Mouse (Mus musculus) gonadal fat pad, adult 2 months (tissue): ENCODE measurements around the gene Atp5h. TPM values are rescaled to one million over a fixed set of nuclear protein-coding genes. Genes with fewer than 3 reads are reported as not detected.

Experiments
- DNase-seq: peaks from one replicate; pipeline ENCODE4 v3.0.0-alpha.2; 2012; ENCODE audit warnings: low read depth
- polyA plus RNA-seq: library from polyadenylated mRNA; depleted of rRNA; stranded (reverse); fragments of >200 nt; gene quantifications from 2 replicates; pipeline ENCODE4 v1.2.3, GENCODE M21; 2012; rRNA removed

Atp5h gene
- polyA plus RNA-seq, 1 experiment = 159 TPM

DNA sequence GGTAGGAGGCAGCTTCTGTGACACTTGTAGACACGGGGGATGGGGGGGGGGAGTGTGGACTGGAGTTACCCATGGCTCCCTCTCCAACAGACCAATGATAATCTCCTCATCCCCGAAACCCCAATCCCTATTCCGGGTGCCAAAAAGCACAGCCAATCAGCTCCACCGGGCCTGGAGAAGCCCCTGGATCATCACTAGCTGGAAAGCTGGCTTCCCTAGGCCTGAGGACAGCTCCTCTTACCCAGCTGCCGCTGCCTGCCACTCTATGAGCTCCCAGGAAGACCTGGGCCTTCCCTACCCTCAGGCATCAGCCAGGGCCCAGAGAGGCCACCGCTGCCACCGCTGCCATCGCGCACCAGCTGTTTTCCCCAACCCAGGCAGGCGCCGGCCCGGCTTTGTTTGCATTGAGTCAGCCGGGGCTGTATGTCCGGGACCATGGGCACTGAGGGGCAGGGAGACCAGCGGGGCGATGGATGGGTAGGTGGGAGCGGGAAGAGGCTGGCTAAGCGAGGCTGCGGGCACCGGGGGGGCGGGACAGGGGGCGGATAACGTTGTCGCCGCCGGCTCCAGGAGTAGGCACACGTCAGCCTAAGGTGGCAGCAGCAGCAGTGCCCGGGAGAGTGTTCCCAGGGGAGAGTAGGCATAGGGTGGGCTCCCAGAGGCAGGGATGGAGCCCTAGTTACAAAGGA, 52.9 kb downstream of the Atp5h start:
- DNase-seq = no peak

DNA sequence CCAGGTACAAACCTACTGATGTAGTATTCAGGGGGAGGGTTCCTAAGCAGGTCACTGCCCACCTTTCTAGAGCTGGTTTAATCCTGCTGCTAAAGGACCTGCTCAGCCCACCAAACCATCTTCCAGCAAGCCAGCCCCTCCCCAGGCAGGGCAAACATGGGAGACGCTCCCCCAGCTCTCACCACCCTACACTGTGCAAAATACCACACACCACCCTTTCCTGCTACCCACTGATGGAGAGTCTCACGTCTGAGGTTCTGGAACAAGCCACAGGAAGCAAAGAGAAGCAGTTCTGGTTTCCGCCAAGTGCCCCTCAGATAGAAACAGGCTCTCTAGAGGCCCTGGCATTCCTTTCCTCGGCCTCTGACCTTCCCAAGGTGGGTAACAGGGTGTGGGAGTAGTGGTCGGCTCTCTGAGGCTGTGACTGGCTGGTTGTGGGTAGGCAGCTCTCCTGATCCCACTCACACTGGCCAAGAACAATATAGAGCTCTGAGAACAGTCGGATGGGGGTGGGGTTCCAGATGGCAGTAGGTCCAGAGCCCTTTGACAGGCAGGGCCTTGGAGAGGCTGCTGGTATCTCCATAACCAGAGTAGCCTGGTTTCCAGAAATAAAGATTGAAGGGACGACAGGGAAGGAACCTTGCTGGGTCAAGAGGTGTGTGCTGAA, 53.6 kb downstream of the Atp5h start:
- no peak for DNase-seq

Other genes with a start within 250 kb of the Atp5h start
- gene Tmem104, start 232.5 kb downstream of the Atp5h start, polyA plus RNA-seq = 14.6 and 16.8 TPM in 2 replicates
- gene Nat9, start 232.1 kb downstream of the Atp5h start, polyA plus RNA-seq = 36.3 and 42.6 TPM in 2 replicates
- 0.04 TPM in 1 of 2 replicates, not detected in the other for gene Grin2c, start 152.7 kb downstream of the Atp5h start, polyA plus RNA-seq
- gene Fdxr, start 142.9 kb downstream of the Atp5h start, polyA plus RNA-seq = 7.8 and 9.5 TPM in 2 replicates
- gene Fads6, start 122.3 kb downstream of the Atp5h start, polyA plus RNA-seq = 3.8 and 4.8 TPM in 2 replicates
- gene Otop2, start 112.8 kb downstream of the Atp5h start, polyA plus RNA-seq = 0.27 TPM in 1 of 2 replicates, not detected in the other
- gene Ush1g, start 97.9 kb downstream of the Atp5h start, polyA plus RNA-seq = not detected in 2 replicates
- gene Otop3, start 85.2 kb downstream of the Atp5h start, polyA plus RNA-seq = not detected in 2 replicates
- 6.6 and 7.8 TPM in 2 replicates for gene Hid1, start 52.2 kb downstream of the Atp5h start, polyA plus RNA-seq
- gene Cdr2l, start 38.0 kb downstream of the Atp5h start, polyA plus RNA-seq = 7.2 and 8.2 TPM in 2 replicates
- gene Mrpl58, start 16.2 kb downstream of the Atp5h start, polyA plus RNA-seq = 75.6 and 94.7 TPM in 2 replicates
- 29.1 and 31.3 TPM in 2 replicates for gene Kctd2, start 166 bp upstream of the Atp5h start, polyA plus RNA-seq
- 0.57 and 1.1 TPM in 2 replicates for gene Trim80, start 20.6 kb upstream of the Atp5h start, polyA plus RNA-seq
- gene Slc16a5, start 42.5 kb upstream of the Atp5h start, polyA plus RNA-seq = 0.34 and 0.44 TPM in 2 replicates
- gene Armc7, start 55.7 kb upstream of the Atp5h start, polyA plus RNA-seq = 6.7 and 8.9 TPM in 2 replicates
- 47.8 and 48.5 TPM in 2 replicates for gene Nt5c, start 71.9 kb upstream of the Atp5h start, polyA plus RNA-seq
- gene Jpt1, start 94.4 kb upstream of the Atp5h start, polyA plus RNA-seq = 91.5 and 128 TPM in 2 replicates
- 75.3 and 82.7 TPM in 2 replicates for gene Sumo2, start 116.3 kb upstream of the Atp5h start, polyA plus RNA-seq
- 38.4 and 50.7 TPM in 2 replicates for gene Nup85, start 144.5 kb upstream of the Atp5h start, polyA plus RNA-seq
- 32.5 and 37.4 TPM in 2 replicates for gene Mrps7, start 184.0 kb upstream of the Atp5h start, polyA plus RNA-seq
- gene Gga3, start 184.1 kb upstream of the Atp5h start, polyA plus RNA-seq = 14.5 and 19.5 TPM in 2 replicates
- 114 and 132 TPM in 2 replicates for gene Mif4gd, start 193.0 kb upstream of the Atp5h start, polyA plus RNA-seq
- gene Slc25a19, start 208.3 kb upstream of the Atp5h start, polyA plus RNA-seq = 76.9 and 146 TPM in 2 replicates